Mouse (Mus musculus) MEL (cell line): ENCODE measurements around the gene Plekhh3. TPM values are rescaled to one million over a fixed set of nuclear protein-coding genes. Genes with fewer than 3 reads are reported as not detected.

Experiments used
- DNase-seq: peaks from one replicate; pipeline ENCODE4 v3.0.0; 2011; ENCODE audit warnings: low read depth, low spot score
- H3K27ac ChIP-seq: 2 replicates; pipeline ENCODE4 v1.5.1; 2012; ENCODE audit warnings: low read depth, mild to moderate bottlenecking, control low read depth, low read length, moderate library complexity; ENCODE audit not compliant: control insufficient read depth
- H3K27me3 ChIP-seq, 2 experiments: fragments of 150-350 bp in 1 of 2; sonication (generic) in 1 of 2; 2 replicates each; pipeline ENCODE4 v1.6.1; 2012; ENCODE audit warnings: low read length in 2 of 2, mild to moderate bottlenecking in 2 of 2, improper control_type of control experiment in 1 of 2, moderate library complexity in 1 of 2; ENCODE audit not compliant: insufficient read depth in 2 of 2, control insufficient read depth in 1 of 2
- H3K36me3 ChIP-seq, 2 experiments: 2 replicates each; pipeline ENCODE4 v1.6.1; 2012 to 2014; ENCODE audit warnings: low read length in 2 of 2, improper control_type of control experiment in 1 of 2, inconsistent platforms in 1 of 2, mild to moderate bottlenecking in 1 of 2; ENCODE audit not compliant: insufficient read depth in 2 of 2, control insufficient read depth in 1 of 2
- H3K4me1 ChIP-seq, 2 experiments: fragments of 150-350 bp in 1 of 2; sonication (generic) in 1 of 2; 2 replicates each; pipeline ENCODE4 v1.6.1; 2012; ENCODE audit warnings: low read length in 2 of 2, improper control_type of control experiment in 1 of 2, mild to moderate bottlenecking in 1 of 2; ENCODE audit not compliant: insufficient read depth in 2 of 2, control insufficient read depth in 1 of 2
- H3K4me3 ChIP-seq, 2 experiments: fragments of 150-350 bp in 1 of 2; sonication (generic) in 1 of 2; 2 replicates each; pipeline ENCODE4 v1.5.1; 2012; ENCODE audit warnings: low read depth in 2 of 2, low read length in 2 of 2, mild to moderate bottlenecking in 2 of 2, moderate library complexity in 2 of 2, control low read depth in 1 of 2, improper control_type of control experiment in 1 of 2; ENCODE audit not compliant: control insufficient read depth in 1 of 2, insufficient read depth in 1 of 2
- H3K79me2 ChIP-seq: 2 replicates; pipeline ENCODE4 v1.6.1; 2012; ENCODE audit warnings: mild to moderate bottlenecking, low read length, moderate library complexity; ENCODE audit not compliant: control insufficient read depth, poor library complexity, insufficient read depth
- H3K9ac ChIP-seq: 2 replicates; pipeline ENCODE4 v1.6.1; 2012; ENCODE audit warnings: low read depth, mild to moderate bottlenecking, control low read depth, low read length, moderate library complexity; ENCODE audit not compliant: control insufficient read depth, poor library complexity, severe bottlenecking
- H3K9me3 ChIP-seq: fragments of 150-350 bp; sonication (generic); replicated peaks from 2 replicates; pipeline ENCODE4 v1.6.1; 2012; ENCODE audit warnings: mild to moderate bottlenecking, low read length, improper control_type of control experiment, moderate library complexity; ENCODE audit not compliant: insufficient read depth
- BHLHE40 ChIP-seq: IDR thresholded peaks from 2 replicates; pipeline ENCODE4 v1.6.1; 2012; ENCODE audit warnings: low read depth, mild to moderate bottlenecking, inconsistent platforms, low read length, improper control_type of control experiment, borderline replicate concordance
- CHD1 ChIP-seq: IDR thresholded peaks from 2 replicates; pipeline ENCODE4 v1.6.1; 2012; ENCODE audit warnings: low read depth, mild to moderate bottlenecking, inconsistent platforms, low read length, improper control_type of control experiment
- CHD2 ChIP-seq: IDR thresholded peaks from 2 replicates; pipeline ENCODE4 v1.6.1; 2011; ENCODE audit warnings: low read length, improper control_type of control experiment
- E2F4 ChIP-seq: IDR thresholded peaks from 2 replicates; pipeline ENCODE4 v1.6.1; 2011; ENCODE audit warnings: low read depth, low read length, improper control_type of control experiment, borderline replicate concordance
- ELF1 ChIP-seq: IDR thresholded peaks from 2 replicates; pipeline ENCODE4 v1.6.1; 2014; ENCODE audit warnings: low read depth, mild to moderate bottlenecking, inconsistent platforms, low read length, improper control_type of control experiment, moderate library complexity
- EP300 ChIP-seq, 2 experiments: IDR thresholded peaks; 2 replicates each; pipeline ENCODE4 v1.6.1; 2011; ENCODE audit warnings: improper control_type of control experiment in 2 of 2, low read length in 2 of 2, low read depth in 1 of 2, mild to moderate bottlenecking in 1 of 2
- ETS1 ChIP-seq: IDR thresholded peaks from 2 replicates; pipeline ENCODE4 v1.6.1; 2012; ENCODE audit warnings: low read depth, mild to moderate bottlenecking, inconsistent platforms, low read length, improper control_type of control experiment, moderate library complexity
- GABPA ChIP-seq: IDR thresholded peaks from 2 replicates; pipeline ENCODE4 v1.6.1; 2012; ENCODE audit warnings: low read depth, mild to moderate bottlenecking, inconsistent platforms, low read length, improper control_type of control experiment, moderate library complexity
- GATA1 ChIP-seq: IDR thresholded peaks from 2 replicates; pipeline ENCODE4 v1.6.1; 2011; ENCODE audit warnings: low read depth, low read length, improper control_type of control experiment
- KAT2A ChIP-seq: conservative IDR thresholded peaks from 2 replicates; pipeline ENCODE4 v1.6.1; 2012; ENCODE audit warnings: low read depth, low read length, improper control_type of control experiment, inconsistent platforms
- MAFK ChIP-seq: IDR thresholded peaks from 2 replicates; pipeline ENCODE4 v1.6.1; 2011; ENCODE audit warnings: low read depth, mild to moderate bottlenecking, low read length, improper control_type of control experiment, borderline replicate concordance
- MAX ChIP-seq: IDR thresholded peaks from 2 replicates; pipeline ENCODE4 v1.6.1; 2011; ENCODE audit warnings: low read length, improper control_type of control experiment
- MAZ ChIP-seq: IDR thresholded peaks from 2 replicates; pipeline ENCODE4 v1.6.1; 2012; ENCODE audit warnings: low read depth, mild to moderate bottlenecking, inconsistent platforms, low read length, improper control_type of control experiment
- MEF2A ChIP-seq: IDR thresholded peaks from 2 replicates; pipeline ENCODE4 v1.6.1; 2014; ENCODE audit warnings: low read depth, mild to moderate bottlenecking, inconsistent platforms, low read length, improper control_type of control experiment; ENCODE audit not compliant: poor library complexity, insufficient replicate concordance, severe bottlenecking; ENCODE audit errors: extremely low read depth
- MXI1 ChIP-seq: IDR thresholded peaks from 2 replicates; pipeline ENCODE4 v1.6.1; 2011; ENCODE audit warnings: mild to moderate bottlenecking, low read depth, low read length, improper control_type of control experiment
- MYC ChIP-seq: IDR thresholded peaks from 2 replicates; pipeline ENCODE4 v1.6.1; 2011; ENCODE audit warnings: low read depth, mild to moderate bottlenecking, low read length, improper control_type of control experiment, moderate library complexity
- NELFE ChIP-seq: IDR thresholded peaks from 2 replicates; pipeline ENCODE4 v1.6.1; 2011; ENCODE audit warnings: low read depth, low read length, improper control_type of control experiment
- POLR2A ChIP-seq, 2 experiments: IDR thresholded peaks; 2 replicates each; pipeline ENCODE4 v1.6.1; 2011 to 2012; ENCODE audit warnings: low read length in 2 of 2, mild to moderate bottlenecking in 2 of 2, control low read depth in 1 of 2, improper control_type of control experiment in 1 of 2, low read depth in 1 of 2, moderate library complexity in 1 of 2; ENCODE audit not compliant: control insufficient read depth in 1 of 2, insufficient read depth in 1 of 2, poor library complexity in 1 of 2
- POLR2AphosphoS2 ChIP-seq: IDR thresholded peaks from 2 replicates; pipeline ENCODE4 v1.6.1; 2011; ENCODE audit warnings: low read length, improper control_type of control experiment
- POLR2AphosphoS5 ChIP-seq: IDR thresholded peaks from 2 replicates; pipeline ENCODE4 v1.6.1; 2012; ENCODE audit warnings: low read depth, borderline replicate concordance, mild to moderate bottlenecking, inconsistent platforms, low read length, moderate library complexity, mixed read lengths
- RAD21 ChIP-seq: IDR thresholded peaks from 2 replicates; pipeline ENCODE4 v1.6.1; 2011; ENCODE audit warnings: mild to moderate bottlenecking, low read depth, low read length, improper control_type of control experiment
- SMC3 ChIP-seq: IDR thresholded peaks from 2 replicates; pipeline ENCODE4 v1.6.1; 2011; ENCODE audit warnings: low read depth, low read length, improper control_type of control experiment
- TAL1 ChIP-seq: IDR thresholded peaks from 2 replicates; pipeline ENCODE4 v1.6.1; 2012; ENCODE audit warnings: mild to moderate bottlenecking, inconsistent platforms, low read length, moderate library complexity, mixed read lengths
- TBP ChIP-seq: IDR thresholded peaks from 2 replicates; pipeline ENCODE4 v1.8.0; 2011; ENCODE audit warnings: low read depth, low read length, improper control_type of control experiment
- TCF12 ChIP-seq: IDR thresholded peaks from 2 replicates; pipeline ENCODE4 v1.6.1; 2014; ENCODE audit warnings: low read depth, mild to moderate bottlenecking, inconsistent platforms, low read length, improper control_type of control experiment, moderate library complexity
- USF2 ChIP-seq, 2 experiments: IDR thresholded peaks; 2 replicates each; pipeline ENCODE4 v1.6.1; 2011 to 2012; ENCODE audit warnings: improper control_type of control experiment in 2 of 2, low read length in 2 of 2, borderline replicate concordance in 1 of 2, inconsistent platforms in 1 of 2, low read depth in 1 of 2, mild to moderate bottlenecking in 1 of 2; ENCODE audit not compliant: insufficient read depth in 1 of 2
- ZKSCAN1 ChIP-seq: IDR thresholded peaks from 2 replicates; pipeline ENCODE4 v1.6.1; 2012; ENCODE audit warnings: low read depth, mild to moderate bottlenecking, inconsistent platforms, low read length, improper control_type of control experiment, moderate library complexity
- polyA plus RNA-seq, 2 experiments: library from polyadenylated mRNA; stranded (reverse) in 1 of 2; unstranded in 1 of 2; fragments of >175 nt in 1 of 2; fragments of >200 nt in 1 of 2; gene quantifications; 2 replicates each; pipeline versions ENCODE4 v1.2.1 to v1.2.4; 2012; ENCODE audit warnings: low replicate concordance in 2 of 2, low read depth in 1 of 2; ENCODE audit not compliant: insufficient read length in 2 of 2, insufficient read depth in 1 of 2, missing spikeins in 1 of 2
- total RNA-seq: library from RNA; depleted of rRNA; stranded (reverse); fragments of 300-350 nt; gene quantifications from 2 replicates; pipeline ENCODE4 v1.2.3, GENCODE M21; 2012

Gene Plekhh3
- total and polyA plus RNA-seq, 3 experiments: 0.81 to 1.5 TPM; not detected in 1

DNA sequence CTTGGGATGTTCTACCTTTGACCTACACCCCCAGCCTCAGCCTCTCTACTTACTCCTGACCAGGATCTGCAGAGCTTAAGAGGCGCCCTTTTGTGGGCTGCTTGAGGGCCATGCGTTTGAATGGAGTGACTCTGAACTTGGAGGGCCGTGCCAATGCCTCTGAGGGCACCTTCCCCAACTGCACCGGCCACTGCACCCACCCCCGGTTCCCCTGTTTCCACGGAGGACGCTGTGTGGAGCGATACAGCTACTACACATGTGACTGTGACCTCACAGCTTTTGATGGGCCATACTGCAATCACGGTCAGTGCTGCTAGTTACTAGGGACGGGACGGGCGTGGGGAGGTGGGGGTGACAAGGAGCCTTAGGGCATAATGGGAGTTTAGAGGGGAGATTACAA is 13.8 kb upstream of the Plekhh3 start:
- Histone ChIP-seq H3K79me2 (no peaks in the 10 kb centered on the region), H3K9ac (no peak overlapping the region), H3K4me3 (no peak overlapping the region), H3K27me3 (no peaks in the 10 kb centered on the region), H3K36me3 (peaks cover 0 to 9% of the 10 kb centered on the region in 2 experiments; a peak in 2 of 4 replicates), H3K27ac (no peak overlapping the region), H3K9me3 (no peaks in the 10 kb centered on the region), H3K4me1 (peaks cover 2 to 9% of the 10 kb centered on the region in 2 experiments)
- TF ChIP-seq MAZ (no peak), ETS1 (no peak), TBP (no peak), GATA1 (no peak), KAT2A (no peak), MXI1 (no peak), EP300 (IDR thresholded peaks at IDR 0.05; ENCODE audit: low read depth in 1 of 2, low read length in 2 of 2) (no peak), MAFK (no peak), MYC (no peak), RAD21 (no peak), TAL1 (no peak), POLR2AphosphoS2 (no peak)
- DNase-seq: no peak

DNA sequence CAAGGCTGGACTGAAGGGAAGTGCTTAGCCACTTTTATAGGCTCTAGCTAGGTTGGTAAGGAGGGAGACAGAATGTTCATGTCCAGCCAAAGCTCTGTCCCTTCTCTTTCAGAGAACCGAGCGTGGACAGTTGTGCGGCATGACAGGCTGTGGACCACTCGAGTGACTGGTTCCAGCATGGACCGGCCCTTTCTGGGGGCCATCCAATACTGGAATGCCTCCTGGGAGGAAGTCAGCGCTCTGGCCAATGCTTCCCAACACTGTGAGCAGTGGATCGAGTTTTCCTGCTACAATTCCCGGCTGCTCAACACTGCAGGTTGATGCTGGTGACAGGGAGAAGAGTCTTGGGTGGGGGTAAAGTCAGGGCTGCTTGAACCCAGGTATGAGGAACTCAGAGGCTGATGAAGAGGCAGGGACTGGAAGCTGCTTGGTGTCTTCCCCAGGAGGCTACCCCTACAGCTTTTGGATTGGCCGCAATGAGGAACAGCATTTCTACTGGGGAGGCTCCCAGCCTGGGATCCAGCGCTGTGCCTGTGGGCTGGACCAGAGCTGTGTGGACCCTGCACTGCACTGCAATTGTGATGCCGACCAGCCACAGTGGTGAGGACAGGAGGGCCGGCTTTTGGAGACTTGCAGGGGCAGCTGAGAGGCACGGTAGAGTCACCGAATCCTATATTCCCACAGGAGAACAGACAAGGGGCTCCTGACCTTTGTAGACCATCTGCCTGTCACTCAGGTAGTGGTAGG is 11.8 kb upstream of the Plekhh3 start:
- no peaks in the 10 kb centered on the region for H3K36me3 ChIP-seq
- H3K9me3 ChIP-seq: no peaks in the 10 kb centered on the region
- TF ChIP-seq MEF2A (no peak), CHD2 (no peak), NELFE (no peak), TAL1 (no peak), POLR2AphosphoS5 (no peak), GABPA (no peak), ELF1 (no peak), MAFK (no peak), TBP (no peak), GATA1 (no peak), USF2 (IDR thresholded peaks at IDR 0.05; ENCODE audit: borderline replicate concordance in 1 of 2, insufficient read depth in 1 of 2, low read depth in 1 of 2, low read length in 2 of 2) (no peak), ETS1 (no peak), POLR2A (IDR thresholded peaks at IDR 0.05; ENCODE audit: control insufficient read depth in 1 of 2, insufficient read depth in 1 of 2, low read depth in 1 of 2, low read length in 2 of 2, poor library complexity in 1 of 2) (no peak), ZKSCAN1 (no peak), MAX (no peak), E2F4 (no peak), TCF12 (no peak), SMC3 (no peak), CHD1 (no peak), BHLHE40 (no peak)
- H3K4me3 ChIP-seq: no peak overlapping the region
- H3K27ac ChIP-seq: no peak overlapping the region
- H3K27me3 ChIP-seq: no peaks in the 10 kb centered on the region
- no peaks in the 10 kb centered on the region for H3K79me2 ChIP-seq
- no peak overlapping the region for H3K9ac ChIP-seq
- H3K4me1 ChIP-seq: no peaks in the 10 kb centered on the region
- DNase-seq: no peak
